Mouse (Mus musculus) small intestine, adult 2 months (tissue): ENCODE results near the gene Pipox.

Experiments
- CTCF ChIP-seq: fragments of 200-500 bp; IDR thresholded peaks from 2 replicates; pipeline ENCODE4 v1.5.1; 2012; ENCODE audit warnings: low read depth, mild to moderate bottlenecking, control low read depth, inconsistent platforms, low read length, moderate library complexity, mixed read lengths; ENCODE audit not compliant: insufficient replicate concordance, insufficient read length; ENCODE audit errors: extremely low read depth
- POLR2A ChIP-seq: fragments of 200-500 bp; IDR thresholded peaks from 2 replicates; pipeline ENCODE4 v1.6.1; 2012; ENCODE audit warnings: low read depth, mild to moderate bottlenecking, control low read depth, inconsistent platforms, low read length, moderate library complexity

GRCm38 (mm10) chr11:77890648-77891258, 3.1 kb downstream of the Pipox start:
- TF ChIP-seq CTCF (no peak), POLR2A (no peak)
